Mouse (Mus musculus) stomach, embryonic 15.5 days (tissue): ENCODE results near the gene Slc7a6. TPM values are rescaled to one million over a fixed set of nuclear protein-coding genes. Genes with fewer than 3 reads are reported as not detected.

Experiments
- ATAC-seq: fragments of 200-750 bp; cut with Nextera tagmentation; 2 replicates; pipeline ENCODE4 v1.8.0; 2017; ENCODE audit warnings: low read depth, moderate number of reproducible peaks, moderate TSS enrichment; ENCODE audit not compliant: insufficient read depth, low FRiP score
- H3K27ac ChIP-seq: fragments of 300-500 bp; sonication (generic); 2 replicates; pipeline ENCODE4 v1.5.1; 2015; ENCODE audit warnings: mild to moderate bottlenecking, inconsistent platforms
- H3K27me3 ChIP-seq: fragments of 300-500 bp; sonication (generic); replicated peaks from 2 replicates; pipeline ENCODE4 v1.6.1; 2015; ENCODE audit warnings: inconsistent platforms
- H3K36me3 ChIP-seq: fragments of 300-500 bp; sonication (generic); 2 replicates; pipeline ENCODE4 v1.6.1; 2015; ENCODE audit warnings: inconsistent platforms
- H3K4me1 ChIP-seq: fragments of 300-500 bp; sonication (generic); 2 replicates; pipeline ENCODE4 v1.6.1; 2015; ENCODE audit warnings: inconsistent platforms
- H3K4me2 ChIP-seq: fragments of 300-500 bp; sonication (generic); 2 replicates; pipeline ENCODE4 v1.6.1; 2015; ENCODE audit warnings: mild to moderate bottlenecking, inconsistent platforms
- H3K4me3 ChIP-seq: fragments of 300-500 bp; sonication (generic); replicated peaks from 2 replicates; pipeline ENCODE4 v1.5.1; 2015; ENCODE audit warnings: inconsistent platforms
- H3K9ac ChIP-seq: fragments of 300-500 bp; sonication (generic); 2 replicates; pipeline ENCODE4 v1.6.1; 2015; ENCODE audit warnings: inconsistent platforms
- H3K9me3 ChIP-seq: fragments of 300-500 bp; sonication (generic); 2 replicates; pipeline ENCODE4 v1.6.1; 2016; ENCODE audit warnings: inconsistent platforms
- WGBS: fragments of 180-500 bp; shearing (Covaris S2); methylation state at CpG from one replicate; pipeline ENCODE4 v1.1.7; 2015; 5-methylcytosine and 5-hydroxymethylcytosine counted together
- polyA plus RNA-seq: library from polyadenylated mRNA; unstranded; fragments of >200 nt; fragmentation: Nextera tagmentation; extraction: Ambion mirVana; gene quantifications from 2 replicates; pipeline ENCODE4 v1.2.1, GENCODE M21; 2015

The Slc7a6 gene
- polyA plus RNA-seq, 1 experiment from 2014 or later: 47.3 TPM

DNA sequence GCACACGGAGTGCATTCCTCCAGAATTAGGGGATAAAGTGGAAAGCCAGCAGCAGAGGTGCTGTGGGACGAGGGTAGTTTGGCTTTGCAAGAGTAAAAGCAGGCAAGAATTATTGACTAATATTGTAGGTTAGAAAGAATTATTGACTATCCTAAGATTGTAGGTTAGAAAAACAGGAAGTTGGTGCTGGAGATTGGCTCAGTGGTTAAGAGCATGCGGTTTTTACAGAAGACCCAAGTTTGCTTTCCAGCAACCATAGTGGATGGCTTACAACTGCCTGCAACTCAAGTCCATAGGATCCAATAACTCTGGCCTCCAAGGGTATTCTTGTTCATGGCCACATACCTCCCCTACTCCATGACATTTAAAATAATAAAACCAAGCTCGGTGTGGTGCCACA is 22.6 kb upstream of the Slc7a6 start:
- Histone ChIP-seq H3K4me3 (no peak overlapping the region), H3K36me3 (no peaks in the 10 kb centered on the region), H3K4me2 (no peak overlapping the region), H3K27me3 (no peaks in the 10 kb centered on the region), H3K9ac (no peak overlapping the region), H3K9me3 (no peaks in the 10 kb centered on the region), H3K27ac (no peak overlapping the region), H3K4me1 (peaks cover 5% of the 10 kb centered on the region; the same call in 1 of the 2 replicates)
- 85% methylated on average over 4 of the region's 4 CpGs for WGBS
- no peak for ATAC-seq

DNA sequence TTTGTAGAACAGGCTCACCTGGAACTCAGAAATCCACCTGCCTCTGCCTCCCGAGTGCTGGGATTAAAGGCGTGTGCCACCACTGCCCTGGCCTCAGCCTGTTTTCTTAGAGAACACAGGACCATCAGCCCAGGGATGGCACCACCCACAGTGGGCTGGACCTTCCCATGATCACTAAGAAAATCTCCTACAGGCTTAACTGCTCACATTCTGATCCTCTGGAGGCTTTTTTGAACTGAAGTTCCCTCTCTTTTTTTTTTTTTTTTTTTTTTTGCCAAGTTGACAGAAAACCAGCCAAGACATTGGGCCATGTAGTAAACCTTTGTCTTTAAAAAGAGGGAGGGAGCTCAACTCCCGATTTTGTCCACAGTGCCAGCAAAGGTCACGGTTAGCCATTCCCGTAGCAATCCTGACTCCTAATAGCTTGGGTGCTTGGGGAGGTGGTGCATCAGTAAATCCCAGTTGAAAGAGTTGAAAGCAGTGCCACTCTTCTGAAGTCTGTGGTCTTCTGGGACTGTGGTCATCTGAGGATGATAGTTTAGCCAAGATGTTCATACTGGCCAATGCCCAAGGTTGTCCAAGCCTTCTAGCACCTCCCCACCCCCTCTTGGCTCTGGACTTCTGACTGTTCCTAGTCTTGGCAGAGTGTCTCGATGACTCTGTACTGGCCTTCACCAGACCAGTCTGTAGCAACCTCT is 20.6 kb upstream of the Slc7a6 start:
- no peaks in the 10 kb centered on the region for H3K36me3 ChIP-seq
- ATAC-seq: no peak
- no peak overlapping the region for H3K27ac ChIP-seq
- H3K9ac ChIP-seq: no peak overlapping the region
- H3K4me3 ChIP-seq: no peak overlapping the region
- no peaks in the 10 kb centered on the region for H3K9me3 ChIP-seq
- 86% methylated on average over 6 of the region's 6 CpGs for WGBS
- no peak overlapping the region for H3K4me2 ChIP-seq
- peaks cover 7% of the 10 kb centered on the region; the same call in 1 of the 2 replicates for H3K4me1 ChIP-seq
- H3K27me3 ChIP-seq: no peaks in the 10 kb centered on the region

DNA sequence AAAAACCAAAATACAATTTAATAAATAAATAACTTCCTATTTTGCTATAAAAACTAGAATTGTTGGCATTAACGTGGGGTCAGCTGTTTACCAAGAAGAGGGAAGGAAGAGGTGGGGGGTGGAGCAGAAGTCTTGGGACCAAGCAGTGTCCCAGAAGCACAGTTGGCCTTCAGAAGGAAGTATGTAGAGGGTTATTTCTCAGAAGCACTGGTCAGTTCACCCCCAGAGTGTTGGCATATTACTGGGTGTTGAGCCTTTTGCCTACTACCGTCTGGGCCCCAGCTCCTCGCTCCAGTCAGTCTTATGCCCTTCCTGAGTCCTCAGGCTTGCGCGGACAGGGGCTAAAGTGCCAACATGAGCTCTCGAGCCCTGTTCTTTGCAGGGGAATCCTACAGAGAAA is 19.6 kb upstream of the Slc7a6 start:
- no peaks in the 10 kb centered on the region for H3K27me3 ChIP-seq
- WGBS: 85% methylated on average over 6 of the region's 6 CpGs

DNA sequence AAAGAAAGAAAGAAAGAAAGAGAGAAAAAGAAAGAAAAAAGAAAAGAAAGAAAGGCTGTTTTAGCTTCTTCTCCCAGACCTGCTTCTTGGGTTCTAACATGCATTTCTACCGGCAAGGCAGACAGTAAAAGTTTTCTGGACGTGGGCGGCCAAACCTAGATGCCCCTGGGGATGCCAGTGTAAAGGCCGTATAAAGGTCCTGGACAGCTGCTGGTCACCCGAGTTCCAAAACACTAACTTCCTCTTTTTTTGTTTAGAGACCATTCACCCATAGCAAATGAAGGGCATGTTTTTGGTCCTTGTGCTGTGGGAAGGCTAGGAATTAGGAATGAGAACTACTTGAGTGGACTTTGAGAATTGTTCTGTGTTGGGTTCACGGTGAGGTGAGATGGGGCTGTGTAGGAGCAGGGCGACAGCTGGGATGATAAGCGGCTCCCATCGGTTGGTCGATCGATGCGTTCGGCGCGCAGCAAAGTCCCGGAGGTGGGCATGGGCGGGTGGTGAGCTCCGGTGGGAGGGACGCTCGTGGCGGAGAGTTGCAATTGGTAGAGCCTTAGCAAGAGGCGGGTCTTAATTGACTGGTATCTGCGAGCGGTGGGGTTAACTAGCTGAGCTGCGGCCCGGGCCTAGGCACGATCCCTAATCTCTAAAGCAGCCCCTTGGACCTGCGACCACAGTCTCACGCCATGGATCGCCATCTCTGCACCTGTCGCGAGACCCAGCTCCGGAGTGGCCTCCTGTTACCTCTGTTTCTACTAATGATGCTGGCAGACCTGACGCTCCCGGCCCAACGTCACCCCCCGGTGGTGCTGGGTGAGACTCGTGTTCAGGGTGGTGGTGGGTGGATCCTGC is 18.6 kb upstream of the Slc7a6 start, which contains the start of gene Pla2g15:
Gene Pla2g15 (plus strand): TSS at position 599 of the 852 bp plus-strand sequence.
- H3K36me3 ChIP-seq: no peaks in the 10 kb centered on the region
- peak within 1 kb of the TSS; percentile 45 for H3K9ac ChIP-seq
- H3K27ac ChIP-seq: peak within 1 kb of the TSS; percentile 45; the same call in 1 of the 2 replicates
- H3K9me3 ChIP-seq: no peaks in the 10 kb centered on the region
- peak; percentile 96 for ATAC-seq
- no peaks in the 10 kb centered on the region for H3K27me3 ChIP-seq
- WGBS: under 1% methylated on average over 38 of the region's 38 CpGs
- peak within 1 kb of the TSS; percentile 80 for H3K4me2 ChIP-seq
- peaks cover 7% of the 10 kb centered on the region; the same call in 1 of the 2 replicates for H3K4me1 ChIP-seq
- H3K4me3 ChIP-seq: peak within 1 kb of the TSS; percentile 63

More for the DNA sequence above, 19.6 kb upstream of the Slc7a6 start:
- Histone ChIP-seq H3K4me3 (no peak overlapping the region), H3K36me3 (no peaks in the 10 kb centered on the region), H3K9ac (no peak overlapping the region), H3K9me3 (no peaks in the 10 kb centered on the region), H3K4me1 (peaks cover 7% of the 10 kb centered on the region; the same call in 1 of the 2 replicates), H3K27ac (peak overlapping the region; percentile 35; the same call in 1 of the 2 replicates), H3K4me2 (no peak overlapping the region)
- no peak for ATAC-seq

DNA sequence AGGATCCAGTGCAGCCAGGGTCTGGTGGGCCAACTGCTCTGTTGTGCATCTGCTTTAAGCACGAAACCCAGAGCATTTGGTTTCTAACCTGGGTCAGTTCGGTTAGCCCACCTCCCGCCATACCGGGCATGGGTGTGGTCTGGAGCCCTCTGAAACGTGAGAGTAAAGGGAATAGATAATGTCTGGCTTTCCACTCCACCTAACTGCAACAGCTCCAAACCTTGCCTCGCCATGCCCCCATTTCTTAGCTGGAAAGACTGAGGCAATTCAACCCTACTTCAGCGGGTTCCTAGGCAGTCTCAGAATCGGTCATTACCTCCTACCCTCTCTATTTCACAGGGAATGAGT is 18.0 kb upstream of the Slc7a6 start:
- ATAC-seq: no peak

DNA sequence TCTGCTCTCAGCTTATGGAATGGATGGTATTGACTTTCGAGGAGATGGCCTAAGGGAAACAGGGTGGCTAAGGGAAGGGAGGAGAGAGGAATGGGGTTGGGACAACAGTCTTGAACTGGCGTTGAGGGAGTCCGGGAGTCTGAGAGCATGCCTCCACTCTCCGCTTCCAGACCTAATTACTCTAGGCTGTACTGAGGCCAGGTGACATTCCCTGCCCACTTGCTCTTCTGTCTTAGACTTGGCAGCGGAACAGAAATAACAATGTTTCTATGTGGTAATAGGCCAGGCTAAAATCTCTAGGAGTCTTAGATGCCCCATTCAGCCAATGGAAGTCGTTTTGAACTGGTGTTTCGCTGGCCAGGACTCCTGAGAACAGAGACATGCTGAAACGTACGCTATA is 17.6 kb upstream of the Slc7a6 start:
- Histone ChIP-seq H3K27me3 (no peaks in the 10 kb centered on the region), H3K4me1 (peaks cover 7% of the 10 kb centered on the region; the same call in 1 of the 2 replicates), H3K4me2 (peak overlapping the region; percentile 80), H3K36me3 (no peaks in the 10 kb centered on the region), H3K9ac (peak overlapping the region; percentile 45; the same call in 1 of the 2 replicates), H3K9me3 (no peaks in the 10 kb centered on the region), H3K4me3 (peak overlapping the region; percentile 63), H3K27ac (no peak overlapping the region)
- 70% methylated on average over 9 of the region's 9 CpGs for WGBS
- no peak for ATAC-seq

More for the DNA sequence above, 18.0 kb upstream of the Slc7a6 start:
- Histone ChIP-seq H3K27me3 (no peaks in the 10 kb centered on the region), H3K27ac (no peak overlapping the region), H3K36me3 (no peaks in the 10 kb centered on the region), H3K9ac (peak overlapping the region; percentile 45), H3K4me1 (peaks cover 7% of the 10 kb centered on the region; the same call in 1 of the 2 replicates), H3K4me3 (peak overlapping the region; percentile 63), H3K9me3 (no peaks in the 10 kb centered on the region), H3K4me2 (peak overlapping the region; percentile 80)
- 18% methylated on average over 8 of the region's 8 CpGs for WGBS

DNA sequence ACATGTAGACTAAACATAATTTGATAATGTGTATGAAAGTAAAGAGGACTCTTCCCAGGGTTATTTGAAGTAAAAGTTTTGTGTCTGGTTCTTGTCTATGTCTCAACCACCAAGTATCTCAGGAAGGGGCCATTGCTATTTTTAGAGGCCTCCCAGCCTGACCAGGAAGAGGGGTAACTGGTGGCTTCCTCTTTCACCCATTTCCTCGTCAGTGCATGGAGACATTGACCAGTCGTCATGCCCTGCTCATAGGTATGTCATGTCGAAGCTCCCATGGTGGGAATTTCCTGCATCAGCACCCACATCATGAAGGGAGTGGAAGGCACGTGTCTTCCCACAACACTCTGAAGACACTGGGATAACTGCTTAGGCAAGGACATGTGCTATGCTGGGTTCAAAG is 15.8 kb upstream of the Slc7a6 start:
- H3K9ac ChIP-seq: no peak overlapping the region
- no peaks in the 10 kb centered on the region for H3K9me3 ChIP-seq
- peaks cover 7% of the 10 kb centered on the region; the same call in 1 of the 2 replicates for H3K4me1 ChIP-seq
- H3K27me3 ChIP-seq: no peaks in the 10 kb centered on the region
- ATAC-seq: no peak
- H3K27ac ChIP-seq: no peak overlapping the region
- 69% methylated on average over 4 of the region's 4 CpGs for WGBS
- no peak overlapping the region for H3K4me2 ChIP-seq
- H3K36me3 ChIP-seq: no peaks in the 10 kb centered on the region
- no peak overlapping the region for H3K4me3 ChIP-seq

DNA sequence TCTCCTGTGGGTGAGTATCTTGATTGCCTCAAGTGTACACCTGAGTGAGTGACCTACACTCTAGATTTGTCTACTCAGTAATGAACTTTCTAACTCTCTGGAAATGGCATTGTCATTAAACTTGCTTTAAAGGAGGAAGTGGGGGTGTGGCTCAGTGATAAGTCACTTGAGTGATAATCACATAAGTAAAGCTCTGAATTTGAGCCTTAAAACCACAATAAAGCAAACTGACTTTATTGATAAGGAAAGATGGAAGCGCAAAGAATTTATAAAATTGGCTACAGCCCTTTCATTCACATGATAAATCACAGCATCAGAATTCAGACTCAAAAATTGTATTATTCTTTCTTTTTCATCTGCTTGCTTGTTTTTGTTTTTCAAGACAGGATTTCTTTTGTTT is 11.2 kb upstream of the Slc7a6 start:
- Histone ChIP-seq H3K4me2 (no peak overlapping the region), H3K36me3 (peaks cover 4% of the 10 kb centered on the region; the same call in 1 of the 2 replicates), H3K9ac (no peak overlapping the region), H3K27ac (no peak overlapping the region), H3K4me1 (no peaks in the 10 kb centered on the region), H3K9me3 (no peaks in the 10 kb centered on the region), H3K27me3 (no peaks in the 10 kb centered on the region), H3K4me3 (no peak overlapping the region)
- WGBS: 84% methylated on average over 1 of the region's 1 CpGs
- no peak for ATAC-seq

DNA sequence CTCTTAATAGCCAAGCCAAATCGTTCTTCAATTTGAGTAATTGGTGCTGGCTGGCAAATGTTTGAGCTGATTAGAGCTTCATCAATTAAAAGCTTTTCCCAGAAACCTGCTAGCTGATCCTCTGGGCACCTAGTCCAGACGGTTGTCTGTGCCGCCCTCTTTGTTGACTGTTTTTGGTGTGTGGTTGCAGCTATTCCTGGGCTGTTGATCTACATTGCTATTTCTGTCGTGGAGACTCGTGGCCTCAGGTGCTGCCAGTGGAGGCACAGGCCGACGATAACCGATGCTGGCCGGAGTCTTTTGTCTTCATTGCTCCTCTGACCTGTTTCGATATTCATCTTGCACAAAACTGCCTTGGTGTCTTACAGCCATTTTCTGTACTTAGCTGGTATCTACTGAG is 10.3 kb upstream of the Slc7a6 start:
- H3K4me2 ChIP-seq: no peak overlapping the region
- peaks cover 10% of the 10 kb centered on the region; the same call in 1 of the 2 replicates for H3K36me3 ChIP-seq
- ATAC-seq: no peak
- no peak overlapping the region for H3K27ac ChIP-seq
- WGBS: 91% methylated on average over 10 of the region's 10 CpGs
- H3K9ac ChIP-seq: no peak overlapping the region
- no peaks in the 10 kb centered on the region for H3K9me3 ChIP-seq
- H3K27me3 ChIP-seq: no peaks in the 10 kb centered on the region
- no peaks in the 10 kb centered on the region for H3K4me1 ChIP-seq
- no peak overlapping the region for H3K4me3 ChIP-seq

DNA sequence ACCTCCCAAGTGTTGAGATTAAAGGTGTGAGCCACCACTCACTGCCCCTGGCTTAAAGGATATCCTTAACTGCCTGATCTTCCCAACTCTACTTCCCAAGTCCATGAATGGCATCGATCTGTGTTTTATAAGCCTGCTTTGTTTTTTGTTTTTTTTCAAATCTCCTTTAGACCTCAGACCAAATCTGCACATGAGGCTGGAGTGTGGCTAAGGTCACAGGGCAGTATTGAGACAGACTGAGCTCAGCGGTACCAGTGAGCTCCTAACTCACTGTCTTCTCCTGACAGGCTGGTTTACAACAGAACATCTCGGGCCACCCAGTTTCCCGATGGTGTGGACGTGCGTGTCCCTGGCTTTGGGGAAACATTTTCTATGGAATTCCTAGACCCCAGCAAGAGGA is 8.8 kb upstream of the Slc7a6 start:
- Histone ChIP-seq H3K4me2 (no peak overlapping the region), H3K4me1 (no peaks in the 10 kb centered on the region), H3K4me3 (no peak overlapping the region), H3K9me3 (no peaks in the 10 kb centered on the region), H3K9ac (no peak overlapping the region), H3K27me3 (no peaks in the 10 kb centered on the region), H3K27ac (no peak overlapping the region), H3K36me3 (peaks cover 15% of the 10 kb centered on the region; the same call in 1 of the 2 replicates)
- no peak for ATAC-seq
- 86% methylated on average over 6 of the region's 6 CpGs for WGBS

DNA sequence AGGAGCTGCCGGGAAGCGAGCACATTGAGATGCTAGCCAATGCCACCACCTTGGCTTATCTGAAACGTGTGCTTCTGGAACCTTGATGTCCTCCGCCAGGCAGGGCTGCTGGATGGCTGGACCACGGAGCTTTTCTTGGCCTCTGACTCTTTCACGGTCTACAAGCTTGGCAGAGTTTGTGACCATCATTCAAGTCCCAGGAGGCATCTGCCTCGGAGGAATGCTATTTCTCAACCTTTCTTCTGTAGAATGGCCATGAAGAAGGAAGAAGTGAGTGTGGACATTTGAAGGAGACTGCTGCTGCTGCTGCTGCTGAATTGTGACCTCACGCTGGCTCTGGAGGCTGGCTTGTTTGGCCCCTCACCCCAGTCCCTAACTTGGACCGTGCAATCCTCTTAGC is 5.4 kb upstream of the Slc7a6 start:
- no peak for ATAC-seq
- 91% methylated on average over 9 of the region's 9 CpGs for WGBS

DNA sequence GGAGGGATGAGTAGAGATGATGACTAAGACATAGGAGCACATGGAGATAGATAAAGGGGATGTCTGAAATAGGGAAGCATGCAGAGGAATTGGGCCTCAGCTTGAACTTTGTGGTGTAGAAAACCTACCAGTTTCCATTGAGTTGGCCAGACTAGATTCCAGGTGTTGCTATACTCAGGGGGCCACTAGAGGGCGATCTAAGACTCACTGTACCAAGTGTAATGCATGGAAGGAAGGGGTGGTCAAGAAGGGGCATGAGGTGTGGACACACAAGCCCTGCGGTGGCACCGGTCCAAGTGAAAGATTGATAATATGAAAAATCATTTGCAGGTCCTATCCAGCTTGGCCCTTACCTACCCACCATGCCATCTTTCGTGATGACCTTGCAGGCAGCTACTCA is 3.2 kb upstream of the Slc7a6 start:
- Histone ChIP-seq H3K4me1 (0 out of 2 replicates have a peak, but pooled peaks cover 6% of the 10 kb centered on the region), H3K27ac (no peak overlapping the region), H3K36me3 (peaks cover 15% of the 10 kb centered on the region; the same call in 1 of the 2 replicates), H3K9ac (no peak overlapping the region), H3K9me3 (no peaks in the 10 kb centered on the region), H3K27me3 (no peaks in the 10 kb centered on the region), H3K4me3 (no peak overlapping the region), H3K4me2 (no peak overlapping the region)
- WGBS: 35% methylated on average over 4 of the region's 4 CpGs
- ATAC-seq: no peak

More for the DNA sequence above, 5.4 kb upstream of the Slc7a6 start:
- Histone ChIP-seq H3K36me3 (peaks cover 15% of the 10 kb centered on the region; the same call in 1 of the 2 replicates), H3K27ac (no peak overlapping the region), H3K4me2 (no peak overlapping the region), H3K9me3 (no peaks in the 10 kb centered on the region), H3K4me1 (0 out of 2 replicates have a peak, but pooled peaks cover 2% of the 10 kb centered on the region), H3K4me3 (no peak overlapping the region), H3K9ac (no peak overlapping the region), H3K27me3 (no peaks in the 10 kb centered on the region)
